Mouse (Mus musculus): ENCODE results near the gene Zfp787. TPM values are rescaled to one million over a fixed set of nuclear protein-coding genes. Genes with fewer than 3 reads are reported as not detected.
"Not testable (repeated sequence)": the region's sequence is repeated elsewhere in the genome, so short reads cannot be mapped to it uniquely, and the experiment has no call there.

Zfp787 gene
- polyA plus RNA-seq, 1 experiment: 58.2 TPM

DNA sequence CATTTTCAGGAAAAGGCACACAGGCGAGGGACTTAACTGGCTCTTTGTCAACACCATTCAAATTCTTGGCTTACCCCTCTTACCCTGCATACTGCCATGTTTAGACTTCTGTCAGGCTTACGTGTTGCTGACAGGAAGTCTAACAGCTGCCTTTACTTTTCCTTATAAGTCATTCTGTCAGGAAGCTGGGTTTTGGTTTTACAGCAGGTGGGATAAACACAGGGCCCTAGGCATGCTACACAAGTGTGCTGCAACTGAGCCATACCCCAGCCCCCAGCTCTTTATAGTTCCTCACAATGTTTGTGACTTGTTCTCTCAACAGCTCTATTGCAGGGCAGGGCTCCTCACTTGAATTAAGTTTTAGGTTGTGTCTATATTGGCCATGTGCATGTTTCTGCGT lies 16.5 kb downstream of the Zfp787 start:
- Histone ChIP-seq H3K4me1 (replicated peaks; ENCODE audit: control insufficient read depth, insufficient read depth, low read length) (peaks cover 5% of the 10 kb centered on the region; the same call in 1 of the 2 replicates), H3K36me3 (ENCODE audit: control insufficient read depth, insufficient read depth, low read length) (no peaks in the 10 kb centered on the region), H3K4me3 (ENCODE audit: control insufficient read depth, insufficient read depth, low read length) (no peak overlapping the region), H3K27me3 (ENCODE audit: control insufficient read depth, insufficient read depth, low read length) (no peaks in the 10 kb centered on the region), H3K27ac (ENCODE audit: control insufficient read depth, insufficient read depth, low read length) (no peak overlapping the region)
- 63% methylated on average over 3 of the region's 3 CpGs for WGBS
- no peak for TF ChIP-seq CTCF (IDR thresholded peaks at IDR 0.05; ENCODE audit: borderline replicate concordance, control insufficient read depth, extremely low read depth, insufficient read depth, low read length, poor library complexity)
- no peak for TF ChIP-seq POLR2A (IDR thresholded peaks at IDR 0.05; ENCODE audit: control insufficient read depth, extremely low read depth, insufficient read depth, low read length, poor library complexity)
- no peak for DNase-seq

DNA sequence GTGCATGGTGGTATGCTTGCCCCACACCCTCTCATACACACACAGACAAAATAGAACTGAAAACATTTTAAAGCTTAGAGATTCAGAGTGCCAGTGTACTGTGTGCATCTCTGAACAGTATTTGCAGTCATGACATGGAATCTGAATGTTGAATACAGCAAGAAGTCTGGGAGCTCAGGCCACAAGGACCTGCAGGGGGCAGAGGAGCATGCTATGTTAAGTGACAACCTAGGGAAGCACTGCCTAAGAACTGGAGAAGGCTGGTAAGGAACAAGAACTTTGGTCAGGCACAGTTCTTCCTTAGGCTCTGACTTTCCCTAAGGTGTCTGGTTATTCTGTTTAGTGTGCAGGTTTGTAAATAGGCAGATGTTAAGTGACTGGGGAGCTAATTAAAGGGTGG lies 19.3 kb downstream of the Zfp787 start:
- H3K27ac ChIP-seq (ENCODE audit: control insufficient read depth, insufficient read depth, low read length): no peak overlapping the region
- H3K27me3 ChIP-seq (ENCODE audit: control insufficient read depth, insufficient read depth, low read length): no peaks in the 10 kb centered on the region
- no peak for TF ChIP-seq CTCF (IDR thresholded peaks at IDR 0.05; ENCODE audit: borderline replicate concordance, control insufficient read depth, extremely low read depth, insufficient read depth, low read length, poor library complexity)
- H3K4me1 ChIP-seq (replicated peaks; ENCODE audit: control insufficient read depth, insufficient read depth, low read length): peaks cover 5% of the 10 kb centered on the region; the same call in 1 of the 2 replicates
- peaks cover 7% of the 10 kb centered on the region; the same call in 1 of the 2 replicates for H3K36me3 ChIP-seq (ENCODE audit: control insufficient read depth, insufficient read depth, low read length)
- DNase-seq: no peak
- no peak overlapping the region for H3K4me3 ChIP-seq (ENCODE audit: control insufficient read depth, insufficient read depth, low read length)

DNA sequence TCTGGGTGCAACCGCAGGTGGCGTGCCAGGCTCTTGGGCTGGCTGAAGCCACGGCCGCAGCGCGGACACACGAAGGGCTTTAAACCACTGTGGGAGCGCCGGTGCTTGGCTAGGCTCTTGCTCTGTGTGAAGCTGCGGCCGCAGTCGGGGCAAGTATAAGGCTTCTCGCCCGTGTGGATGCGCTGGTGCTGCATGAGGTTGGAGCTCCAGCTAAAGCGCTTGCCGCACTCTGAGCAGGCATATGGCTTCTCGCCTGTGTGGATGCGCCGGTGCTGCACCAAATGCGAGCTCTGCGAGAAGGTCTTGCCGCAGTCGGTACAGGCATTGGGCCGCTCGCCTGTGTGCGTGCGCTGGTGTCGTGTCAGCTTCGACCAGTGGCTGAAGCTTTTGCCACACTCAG lies 23.2 kb downstream of the Zfp787 start:
- TF ChIP-seq CTCF (IDR thresholded peaks at IDR 0.05; ENCODE audit: borderline replicate concordance, control insufficient read depth, extremely low read depth, insufficient read depth, low read length, poor library complexity): no peak
- TF ChIP-seq POLR2A (IDR thresholded peaks at IDR 0.05; ENCODE audit: control insufficient read depth, extremely low read depth, insufficient read depth, low read length, poor library complexity): no peak
- H3K4me1 ChIP-seq (replicated peaks; ENCODE audit: control insufficient read depth, insufficient read depth, low read length): no peaks in the 10 kb centered on the region
- no peak overlapping the region for H3K4me3 ChIP-seq (ENCODE audit: control insufficient read depth, insufficient read depth, low read length)
- H3K36me3 ChIP-seq (ENCODE audit: control insufficient read depth, insufficient read depth, low read length): peaks cover 7% of the 10 kb centered on the region; the same call in 1 of the 2 replicates
- no peak for DNase-seq
- H3K27ac ChIP-seq (ENCODE audit: control insufficient read depth, insufficient read depth, low read length): no peak overlapping the region
- H3K27me3 ChIP-seq (ENCODE audit: control insufficient read depth, insufficient read depth, low read length): no peaks in the 10 kb centered on the region
- 98% methylated on average over 30 of the region's 30 CpGs for WGBS

DNA sequence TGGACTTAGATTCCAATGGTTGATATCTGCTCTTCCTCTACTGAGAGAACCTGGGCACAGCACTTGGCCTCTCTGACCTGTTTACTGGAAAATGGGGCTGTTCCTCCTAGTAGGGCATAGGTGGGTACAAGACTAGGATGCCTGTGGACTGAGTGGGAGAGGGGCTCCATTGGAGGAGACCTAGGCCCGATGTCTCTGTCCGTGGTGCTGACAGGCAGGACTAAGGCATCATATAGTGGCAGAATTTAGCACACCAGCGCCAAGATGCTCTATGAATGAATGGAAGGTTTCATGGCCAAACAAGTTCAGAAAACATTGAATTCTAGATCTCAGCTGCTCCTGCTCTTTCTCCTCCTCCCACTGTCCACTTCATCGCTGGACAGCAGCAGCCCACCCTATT lies 25.5 kb downstream of the Zfp787 start:
- no peaks in the 10 kb centered on the region for H3K4me1 ChIP-seq (replicated peaks; ENCODE audit: control insufficient read depth, insufficient read depth, low read length)
- TF ChIP-seq POLR2A (IDR thresholded peaks at IDR 0.05; ENCODE audit: control insufficient read depth, extremely low read depth, insufficient read depth, low read length, poor library complexity): no peak
- no peak for TF ChIP-seq CTCF (IDR thresholded peaks at IDR 0.05; ENCODE audit: borderline replicate concordance, control insufficient read depth, extremely low read depth, insufficient read depth, low read length, poor library complexity)
- WGBS: 70% methylated on average over 4 of the region's 4 CpGs
- peaks cover 7% of the 10 kb centered on the region; the same call in 1 of the 2 replicates for H3K36me3 ChIP-seq (ENCODE audit: control insufficient read depth, insufficient read depth, low read length)
- no peak for DNase-seq
- no peak overlapping the region for H3K27ac ChIP-seq (ENCODE audit: control insufficient read depth, insufficient read depth, low read length)
- no peaks in the 10 kb centered on the region for H3K27me3 ChIP-seq (ENCODE audit: control insufficient read depth, insufficient read depth, low read length)
- H3K4me3 ChIP-seq (ENCODE audit: control insufficient read depth, insufficient read depth, low read length): no peak overlapping the region

DNA sequence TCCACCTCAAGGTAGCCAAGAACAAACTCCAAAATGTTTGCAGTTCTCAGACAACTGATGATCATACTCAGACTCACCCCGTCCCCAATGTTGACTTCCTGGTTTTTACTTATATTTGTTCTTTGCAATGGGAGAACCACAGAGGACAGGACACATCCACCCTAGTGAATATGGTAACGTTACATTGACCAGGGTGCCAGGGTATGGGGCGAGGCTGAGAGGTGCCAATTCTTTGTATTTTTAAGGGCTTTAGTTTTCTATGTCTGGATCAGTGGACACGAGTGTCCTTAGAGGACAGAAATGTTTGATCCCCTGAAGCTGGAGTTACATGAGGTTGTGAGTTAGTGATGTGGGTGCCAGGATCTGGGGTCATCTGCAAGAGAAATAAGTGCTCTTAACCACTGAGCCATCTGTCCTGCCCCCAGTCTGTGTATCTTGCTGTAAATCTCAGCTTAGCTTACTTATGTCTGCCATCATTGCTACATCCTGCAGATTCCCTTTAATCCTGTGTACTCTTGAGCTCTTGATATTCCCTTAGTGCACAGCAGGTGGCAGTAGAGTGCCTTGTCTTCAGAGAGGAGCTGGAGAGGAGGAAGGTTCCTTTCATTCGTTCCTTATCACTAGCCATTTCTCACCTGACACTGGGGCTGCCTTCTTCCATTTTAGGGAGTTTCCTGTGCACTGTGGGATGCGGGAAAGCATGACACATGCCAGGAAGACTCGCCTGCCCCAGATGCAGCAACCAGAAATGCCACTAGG lies 28.9 kb downstream of the Zfp787 start:
- TF ChIP-seq POLR2A (IDR thresholded peaks at IDR 0.05; ENCODE audit: control insufficient read depth, extremely low read depth, insufficient read depth, low read length, poor library complexity): no peak
- DNase-seq: peak; percentile 81
- WGBS: 34% methylated on average over 7 of the region's 7 CpGs
- Histone ChIP-seq H3K36me3 (ENCODE audit: control insufficient read depth, insufficient read depth, low read length) (no peaks in the 10 kb centered on the region), H3K4me3 (ENCODE audit: control insufficient read depth, insufficient read depth, low read length) (no peak overlapping the region), H3K27me3 (ENCODE audit: control insufficient read depth, insufficient read depth, low read length) (no peaks in the 10 kb centered on the region), H3K27ac (ENCODE audit: control insufficient read depth, insufficient read depth, low read length) (no peak overlapping the region), H3K4me1 (replicated peaks; ENCODE audit: control insufficient read depth, insufficient read depth, low read length) (no peaks in the 10 kb centered on the region)

DNA sequence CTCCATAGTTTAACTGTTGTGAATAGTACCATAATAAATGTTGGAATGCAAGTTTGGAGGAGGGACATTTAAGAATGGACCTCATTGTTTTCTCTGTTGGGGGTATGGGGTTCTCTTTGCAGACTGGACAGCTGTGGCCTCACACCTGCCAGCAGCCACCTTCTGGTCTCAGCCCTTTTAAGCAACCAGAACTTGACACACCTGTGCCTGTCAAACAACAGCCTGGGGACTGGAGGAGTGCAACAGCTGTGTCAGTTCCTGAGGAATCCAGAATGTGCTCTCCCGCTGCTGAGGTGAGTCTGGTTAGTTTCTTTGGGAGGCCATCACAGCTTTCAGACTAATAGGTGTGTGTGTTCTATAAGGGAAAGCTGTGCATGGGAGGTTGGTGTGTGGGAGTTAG lies 34.7 kb downstream of the Zfp787 start:
- H3K27ac ChIP-seq (ENCODE audit: control insufficient read depth, insufficient read depth, low read length); H3K4me1 ChIP-seq (replicated peaks; ENCODE audit: control insufficient read depth, insufficient read depth, low read length); H3K4me3 ChIP-seq (ENCODE audit: control insufficient read depth, insufficient read depth, low read length); DNase-seq; H3K36me3 ChIP-seq (ENCODE audit: control insufficient read depth, insufficient read depth, low read length); H3K27me3 ChIP-seq (ENCODE audit: control insufficient read depth, insufficient read depth, low read length): not testable (repeated sequence)
- WGBS: 75% methylated on average over 1 of the region's 1 CpGs

DNA sequence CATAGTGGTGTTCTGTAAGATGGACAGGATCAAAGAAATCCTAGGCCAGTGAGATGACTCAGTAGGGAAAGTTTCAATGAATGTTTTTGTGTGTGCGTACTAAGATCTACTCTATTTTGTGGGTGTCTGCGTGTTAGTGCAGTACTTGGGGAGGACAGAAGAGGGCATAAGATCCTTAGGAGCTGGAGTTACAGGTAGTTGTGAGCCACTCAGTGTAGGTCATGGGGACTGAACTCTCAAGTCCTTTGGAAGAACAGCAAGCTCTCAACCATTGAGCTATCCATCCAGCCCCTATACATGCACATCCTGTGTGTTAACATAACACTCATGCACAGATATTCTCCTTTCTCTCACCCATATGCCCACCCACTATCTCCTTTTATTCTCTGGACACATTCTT lies 35.7 kb downstream of the Zfp787 start:
- not testable (repeated sequence) for H3K4me3 ChIP-seq (ENCODE audit: control insufficient read depth, insufficient read depth, low read length); H3K4me1 ChIP-seq (replicated peaks; ENCODE audit: control insufficient read depth, insufficient read depth, low read length); H3K27me3 ChIP-seq (ENCODE audit: control insufficient read depth, insufficient read depth, low read length); DNase-seq; H3K27ac ChIP-seq (ENCODE audit: control insufficient read depth, insufficient read depth, low read length); H3K36me3 ChIP-seq (ENCODE audit: control insufficient read depth, insufficient read depth, low read length)
- 83% methylated on average over 2 of the region's 2 CpGs for WGBS
